Mouse (Mus musculus) gastrocnemius, postnatal 10 days (tissue): ENCODE results near the gene Fthl17c. TPM values are rescaled to one million over a fixed set of nuclear protein-coding genes. Genes with fewer than 3 reads are reported as not detected.
"Not testable (repeated sequence)": the region's sequence is repeated elsewhere in the genome, so short reads cannot be mapped to it uniquely, and the experiment has no call there.

Experiments used
- DNase-seq: peaks from one replicate; pipeline ENCODE4 v3.0.0; 2021; ENCODE audit warnings: mixed read lengths
- long read RNA-seq, 2 experiments: library from polyadenylated mRNA; stranded (forward); transcript quantifications; one replicate each; pipeline ENCODE4 v2.0.0; 2021
- total RNA-seq, 2 experiments: library from RNA; stranded (reverse); gene quantifications; 2 replicates each; pipeline ENCODE4 v1.2.3; 2021

The Fthl17c gene
- total RNA-seq: not detected
- long read RNA-seq, experiment 1: 0 reads
- long read RNA-seq, experiment 2: 0 reads

GRCm38 (mm10) chrX:8976459-8976858 is at the start of gene Fthl17c:
TSS of gene Fthl17c (minus strand) at chrX:8976559.
- DNase-seq: not testable (repeated sequence)

GRCm38 (mm10) chrX:9019481-9019880 is 43.1 kb upstream of the Fthl17c start:
- DNase-seq: no peak

GRCm38 (mm10) chrX:9016079-9016478 is 39.7 kb upstream of the Fthl17c start:
- no peak for DNase-seq

GRCm38 (mm10) chrX:8986655-8987054 is 10.3 kb upstream of the Fthl17c start, which contains the start of gene Fthl17d:
TSS of gene Fthl17d (minus strand) at chrX:8986755.
- not testable (repeated sequence) for DNase-seq

GRCm38 (mm10) chrX:8964618-8965017 is 11.7 kb downstream of the Fthl17c start:
- DNase-seq: peak; percentile 5

GRCm38 (mm10) chrX:8962875-8963274 is 13.5 kb downstream of the Fthl17c start, which contains the start of gene Fthl17b:
TSS of gene Fthl17b (minus strand) at chrX:8962975.
- not testable (repeated sequence) for DNase-seq

GRCm38 (mm10) chrX:8948130-8948805 is 28.1 kb downstream of the Fthl17c start:
- peak; percentile 73 for DNase-seq

GRCm38 (mm10) chrX:8944041-8944440 is 32.3 kb downstream of the Fthl17c start:
- DNase-seq: no peak

GRCm38 (mm10) chrX:8927308-8927707 is 49.1 kb downstream of the Fthl17c start:
- DNase-seq: no peak

Other genes with a start within 250 kb of the Fthl17c start
- gene Ssx9, start 228.1 kb downstream of the Fthl17c start, total RNA-seq: not detected
- gene Ssxb5, start 172.9 kb downstream of the Fthl17c start, total RNA-seq: not detected
- not detected for gene Gm6592, start 132.6 kb downstream of the Fthl17c start, total RNA-seq
- not detected for gene Gm5751, start 102.3 kb downstream of the Fthl17c start, total RNA-seq
- 1 to 10 TPM; 1.7 TPM for gene B630019K06Rik, start 84.2 kb downstream of the Fthl17c start, total RNA-seq
- gene Fthl17b, start 13.6 kb downstream of the Fthl17c start, total RNA-seq: not detected
- gene Fthl17d, start 10.2 kb upstream of the Fthl17c start, total RNA-seq: not detected
- gene Fthl17e, start 56.9 kb upstream of the Fthl17c start, total RNA-seq: not detected
- gene Fthl17f, start 86.5 kb upstream of the Fthl17c start, total RNA-seq: not detected
- not detected for gene 4930402K13Rik, start 128.0 kb upstream of the Fthl17c start, total RNA-seq
- gene Lancl3, start 223.3 kb upstream of the Fthl17c start, total RNA-seq: under 1 TPM; 0.11 to 0.26 TPM